Mouse (Mus musculus) right cerebral cortex, postnatal 4 days (tissue): ENCODE measurements around the gene Gpatch11.

Experiments
- DNase-seq: peaks from one replicate; pipeline ENCODE4 v3.0.0-alpha.2; 2022

The Gpatch11 gene

GRCm38 (mm10) chr17:78895394-78895793 lies 60.0 kb downstream of the Gpatch11 start:
- peak; percentile 49 for DNase-seq
